Mouse (Mus musculus) embryonic facial prominence, embryonic 11.5 days (tissue): ENCODE measurements at regions not wholly inside any gene's neighbourhood (a gene's known extent, or its start where the extent isn't known, plus 50 kb on each side); places are given as distances from the start of the nearest gene placed in this dataset.

Experiments
- ATAC-seq: fragments of 200-750 bp; cut with Nextera tagmentation; replicated peaks from 2 replicates; pipeline ENCODE4 v1.8.0; 2017; ENCODE audit warnings: low read depth; ENCODE audit not compliant: insufficient number of reproducible peaks, low FRiP score, low TSS enrichment
- DNase-seq: peaks from one replicate; pipeline ENCODE4 v3.0.0-alpha.2; 2015; ENCODE audit warnings: low spot score
- H3K27ac ChIP-seq: fragments of 300-500 bp; sonication (generic); replicated peaks from 2 replicates; pipeline ENCODE4 v1.5.1; 2014; ENCODE audit warnings: mild to moderate bottlenecking, low read depth, low read length, control low read depth
- H3K27me3 ChIP-seq: fragments of 300-500 bp; sonication (generic); 2 replicates; pipeline ENCODE4 v1.6.1; 2014; ENCODE audit warnings: mild to moderate bottlenecking, low read length, moderate library complexity, mixed read lengths; ENCODE audit not compliant: control insufficient read depth, insufficient read depth
- H3K36me3 ChIP-seq: fragments of 300-500 bp; sonication (generic); replicated peaks from 2 replicates; pipeline ENCODE4 v1.6.1; 2014; ENCODE audit warnings: low read depth, mild to moderate bottlenecking, low read length, moderate library complexity, mixed read lengths; ENCODE audit not compliant: control insufficient read depth, insufficient read depth
- H3K4me1 ChIP-seq: fragments of 300-500 bp; sonication (generic); 2 replicates; pipeline ENCODE4 v1.6.1; 2014; ENCODE audit warnings: low read length, mixed read lengths; ENCODE audit not compliant: control insufficient read depth, insufficient read depth
- H3K4me2 ChIP-seq: fragments of 300-500 bp; sonication (generic); 2 replicates; pipeline ENCODE4 v1.6.1; 2014; ENCODE audit warnings: low read depth, mild to moderate bottlenecking, control low read depth, low read length, moderate library complexity
- H3K4me3 ChIP-seq: fragments of 300-500 bp; sonication (generic); 2 replicates; pipeline ENCODE4 v1.5.1; 2014; ENCODE audit warnings: low read depth, low read length, control low read depth
- H3K9ac ChIP-seq: fragments of 300-500 bp; sonication (generic); replicated peaks from 2 replicates; pipeline ENCODE4 v1.6.1; 2014; ENCODE audit warnings: mild to moderate bottlenecking, control low read depth, low read length
- H3K9me3 ChIP-seq: fragments of 300-500 bp; sonication (generic); replicated peaks from 2 replicates; pipeline ENCODE4 v1.6.1; 2016; ENCODE audit warnings: mild to moderate bottlenecking, low read length, inconsistent platforms, mixed read lengths; ENCODE audit not compliant: control insufficient read depth
- WGBS: fragments of 180-500 bp; shearing (Covaris S2); extraction: QIAGEN DNeasy Blood & Tissue Kit; methylation state at CpG from one replicate; pipeline ENCODE4 v1.1.7; 2014; 5-methylcytosine and 5-hydroxymethylcytosine counted together

DNA sequence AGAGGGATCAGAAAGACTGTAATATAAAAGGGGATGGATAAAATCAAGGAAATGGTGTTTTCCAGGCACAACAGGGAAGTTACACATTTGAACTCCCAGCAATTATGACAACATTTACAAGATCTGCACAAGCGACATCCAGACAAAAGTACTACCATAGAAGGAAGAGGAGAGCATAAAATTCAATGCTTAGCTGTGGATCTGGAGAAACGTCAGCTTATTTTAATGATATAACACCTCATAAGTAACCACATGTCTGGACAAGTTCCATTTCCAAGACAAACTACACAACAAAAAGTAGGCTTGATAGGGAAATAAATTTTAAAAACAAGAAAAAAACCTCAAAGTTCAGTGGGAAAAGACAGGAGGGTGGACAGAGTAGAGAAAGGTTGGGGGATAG lies 115.9 kb upstream of the Col5a2 start:
- no peak overlapping the region for H3K4me2 ChIP-seq
- H3K36me3 ChIP-seq: no peaks in the 10 kb centered on the region
- no peak overlapping the region for H3K27ac ChIP-seq
- H3K9ac ChIP-seq: no peak overlapping the region
- no peak overlapping the region for H3K4me3 ChIP-seq
- 86% methylated on average over 2 of the region's 2 CpGs for WGBS
- no peaks in the 10 kb centered on the region for H3K27me3 ChIP-seq
- H3K4me1 ChIP-seq: no peaks in the 10 kb centered on the region
- no peaks in the 10 kb centered on the region for H3K9me3 ChIP-seq
- DNase-seq: no peak
- no peak for ATAC-seq

DNA sequence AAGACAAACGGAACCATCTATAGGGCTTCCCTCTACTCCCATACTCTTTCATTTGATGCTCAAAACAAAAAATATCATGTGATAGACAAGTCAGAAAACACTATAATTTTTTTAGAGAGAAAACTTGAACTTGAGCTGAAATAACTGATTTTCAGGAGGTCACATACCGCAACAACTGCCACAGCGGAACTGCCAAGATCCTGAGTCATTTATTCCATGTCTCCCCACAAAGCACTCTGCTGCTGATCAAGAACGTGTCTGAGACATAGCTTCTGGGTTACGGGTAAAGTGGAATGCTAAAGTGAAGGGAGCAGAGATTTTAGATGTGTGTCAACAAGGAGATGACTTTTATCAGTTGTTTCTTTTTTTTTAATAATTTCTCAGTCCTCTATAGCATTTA lies 122.8 kb upstream of the Col5a2 start:
- no peak overlapping the region for H3K9ac ChIP-seq
- no peaks in the 10 kb centered on the region for H3K27me3 ChIP-seq
- H3K4me3 ChIP-seq: no peak overlapping the region
- DNase-seq (no peak), ATAC-seq (no peak)
- WGBS: 84% methylated on average over 5 of the region's 5 CpGs
- H3K9me3 ChIP-seq: no peaks in the 10 kb centered on the region
- no peak overlapping the region for H3K4me2 ChIP-seq
- H3K36me3 ChIP-seq: no peaks in the 10 kb centered on the region
- no peak overlapping the region for H3K27ac ChIP-seq
- H3K4me1 ChIP-seq: no peaks in the 10 kb centered on the region

DNA sequence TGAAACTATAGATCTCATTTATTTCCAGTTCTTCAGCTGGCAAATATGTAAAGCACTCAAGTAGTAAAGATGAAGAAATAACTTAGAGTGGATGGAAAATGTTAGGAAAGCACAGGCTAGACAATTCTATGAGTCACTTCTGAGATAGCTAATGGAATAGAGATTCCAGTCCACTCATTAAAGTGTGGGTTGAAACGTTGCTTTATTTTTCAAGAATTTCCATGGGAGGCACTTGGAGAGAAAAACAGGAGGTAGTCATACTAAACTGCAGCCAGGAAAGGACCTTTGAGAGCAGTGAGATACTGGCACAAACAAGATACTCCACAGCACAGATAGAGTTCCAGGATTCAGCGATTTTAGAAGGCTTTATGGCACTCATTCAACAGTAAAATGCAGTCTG lies 123.7 kb upstream of the Col5a2 start:
- no peak for DNase-seq
- H3K9me3 ChIP-seq: no peaks in the 10 kb centered on the region
- no peaks in the 10 kb centered on the region for H3K27me3 ChIP-seq
- H3K4me2 ChIP-seq: no peak overlapping the region
- H3K4me1 ChIP-seq: no peaks in the 10 kb centered on the region
- H3K36me3 ChIP-seq: no peaks in the 10 kb centered on the region
- H3K9ac ChIP-seq: no peak overlapping the region
- no peak for ATAC-seq
- no peak overlapping the region for H3K27ac ChIP-seq
- no peak overlapping the region for H3K4me3 ChIP-seq
- 74% methylated on average over 2 of the region's 2 CpGs for WGBS

DNA sequence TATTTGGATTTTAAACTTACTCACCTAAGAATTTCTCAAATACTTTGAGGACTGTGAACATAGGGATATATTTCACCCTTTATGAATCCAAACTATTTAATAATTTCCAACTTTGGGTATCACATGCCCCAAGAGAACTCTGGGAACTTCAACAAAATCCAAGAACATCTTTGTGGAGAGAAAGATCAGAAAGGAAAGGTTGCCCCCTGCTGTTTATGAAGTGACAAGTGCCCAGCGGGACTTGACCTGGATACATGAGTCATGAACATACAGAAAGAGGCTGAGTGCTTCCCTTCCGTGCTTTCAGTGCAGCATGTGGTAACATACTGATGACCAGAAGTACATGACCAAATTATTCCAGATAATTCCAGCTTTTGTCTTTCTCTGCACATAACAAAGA lies 124.8 kb upstream of the Col5a2 start:
- Histone ChIP-seq H3K27me3 (no peaks in the 10 kb centered on the region), H3K4me3 (no peak overlapping the region), H3K4me1 (no peaks in the 10 kb centered on the region), H3K27ac (no peak overlapping the region), H3K4me2 (no peak overlapping the region), H3K9ac (no peak overlapping the region), H3K36me3 (no peaks in the 10 kb centered on the region), H3K9me3 (no peaks in the 10 kb centered on the region)
- 20% methylated on average over 2 of the region's 2 CpGs for WGBS
- DNase-seq (peak; percentile 82), ATAC-seq (no peak; the same call in 1 of the 2 replicates)

DNA sequence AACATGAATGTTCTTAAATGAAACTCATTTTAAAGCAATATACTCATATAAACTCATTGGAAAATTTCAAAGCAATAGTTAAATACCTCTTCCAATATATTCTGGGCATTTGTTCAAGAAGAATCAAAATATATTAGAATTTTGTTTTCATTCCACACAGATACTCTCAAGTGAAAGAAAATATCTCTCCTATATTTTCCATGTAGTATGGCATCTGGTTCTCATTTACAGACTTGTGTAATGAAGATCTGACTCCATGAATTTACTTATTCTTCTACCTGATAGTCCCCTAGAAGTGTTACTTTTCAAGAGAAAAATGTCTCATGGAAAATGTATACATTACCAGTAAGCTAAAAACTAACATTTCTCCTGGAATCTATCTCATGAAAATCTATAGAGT lies 144.2 kb upstream of the Col5a2 start:
- Histone ChIP-seq H3K4me3 (no peak overlapping the region), H3K4me1 (no peaks in the 10 kb centered on the region), H3K36me3 (no peaks in the 10 kb centered on the region), H3K27ac (no peak overlapping the region), H3K4me2 (no peak overlapping the region), H3K9ac (no peak overlapping the region), H3K27me3 (no peaks in the 10 kb centered on the region), H3K9me3 (no peaks in the 10 kb centered on the region)
- DNase-seq: peak; percentile 4
- ATAC-seq: no peak

DNA sequence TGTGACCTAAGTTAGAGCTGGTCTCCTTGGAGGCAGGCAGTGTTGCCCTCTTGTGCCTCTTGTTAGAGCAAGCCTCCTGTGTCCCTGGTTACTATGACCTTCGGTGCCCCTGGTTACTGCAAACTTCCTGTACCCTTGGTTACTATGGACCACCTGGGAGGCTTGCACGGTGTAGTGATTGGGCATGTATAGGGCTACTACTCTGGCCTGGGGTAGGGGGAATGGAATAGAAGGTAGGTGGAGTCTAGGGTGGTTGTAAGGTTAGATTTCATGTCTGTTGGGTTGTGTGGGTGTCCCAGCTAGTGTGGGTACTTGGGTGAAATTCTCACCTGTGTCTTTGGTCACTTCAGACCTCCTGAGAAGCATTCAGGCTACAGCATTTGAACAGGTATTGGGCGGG lies 141.7 kb upstream of the Wdr75 start:
- no peaks in the 10 kb centered on the region for H3K4me1 ChIP-seq
- no peak for ATAC-seq
- no peaks in the 10 kb centered on the region for H3K9me3 ChIP-seq
- 90% methylated on average over 3 of the region's 3 CpGs for WGBS
- H3K27ac ChIP-seq: no peak overlapping the region
- H3K27me3 ChIP-seq: no peaks in the 10 kb centered on the region
- H3K36me3 ChIP-seq: no peaks in the 10 kb centered on the region
- no peak for DNase-seq
- no peak overlapping the region for H3K4me3 ChIP-seq
- H3K9ac ChIP-seq: no peak overlapping the region
- H3K4me2 ChIP-seq: no peak overlapping the region

DNA sequence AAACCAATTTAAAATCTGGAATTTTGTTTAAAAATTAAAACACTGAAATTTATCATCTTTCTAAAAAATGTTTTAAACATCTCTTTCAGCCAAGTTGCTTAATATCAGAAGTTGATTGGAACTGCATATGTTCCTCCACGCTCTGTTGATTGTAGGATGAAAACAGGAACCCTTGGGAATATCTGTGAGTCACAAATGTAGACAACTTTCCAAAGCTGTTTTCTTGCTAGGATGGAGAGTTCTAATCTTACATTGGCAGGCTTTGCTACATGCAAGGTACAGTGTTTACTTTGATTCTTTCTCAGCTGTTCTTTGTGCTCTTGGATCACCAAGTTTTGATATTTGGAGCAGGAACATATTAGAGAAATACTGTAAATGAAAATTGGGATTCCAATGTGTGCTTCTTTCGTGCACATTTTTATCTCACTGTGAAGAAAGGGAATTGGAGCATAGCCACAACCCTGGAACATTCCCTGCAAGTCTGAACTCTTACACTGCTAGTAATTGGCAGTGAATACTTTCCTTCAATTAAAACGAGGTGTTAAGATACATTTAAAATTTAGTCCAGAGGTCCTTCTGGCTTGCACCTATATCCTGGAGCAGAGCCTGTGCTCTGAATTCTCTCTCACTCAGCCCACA lies 131.0 kb upstream of the Wdr75 start:
- Histone ChIP-seq H3K36me3 (no peaks in the 10 kb centered on the region), H3K4me3 (no peak overlapping the region), H3K4me1 (no peaks in the 10 kb centered on the region), H3K9ac (no peak overlapping the region), H3K9me3 (no peaks in the 10 kb centered on the region), H3K27ac (no peak overlapping the region), H3K27me3 (no peaks in the 10 kb centered on the region), H3K4me2 (no peak overlapping the region)
- 82% methylated on average over 3 of the region's 3 CpGs for WGBS
- no peak for DNase-seq
- ATAC-seq: no peak

DNA sequence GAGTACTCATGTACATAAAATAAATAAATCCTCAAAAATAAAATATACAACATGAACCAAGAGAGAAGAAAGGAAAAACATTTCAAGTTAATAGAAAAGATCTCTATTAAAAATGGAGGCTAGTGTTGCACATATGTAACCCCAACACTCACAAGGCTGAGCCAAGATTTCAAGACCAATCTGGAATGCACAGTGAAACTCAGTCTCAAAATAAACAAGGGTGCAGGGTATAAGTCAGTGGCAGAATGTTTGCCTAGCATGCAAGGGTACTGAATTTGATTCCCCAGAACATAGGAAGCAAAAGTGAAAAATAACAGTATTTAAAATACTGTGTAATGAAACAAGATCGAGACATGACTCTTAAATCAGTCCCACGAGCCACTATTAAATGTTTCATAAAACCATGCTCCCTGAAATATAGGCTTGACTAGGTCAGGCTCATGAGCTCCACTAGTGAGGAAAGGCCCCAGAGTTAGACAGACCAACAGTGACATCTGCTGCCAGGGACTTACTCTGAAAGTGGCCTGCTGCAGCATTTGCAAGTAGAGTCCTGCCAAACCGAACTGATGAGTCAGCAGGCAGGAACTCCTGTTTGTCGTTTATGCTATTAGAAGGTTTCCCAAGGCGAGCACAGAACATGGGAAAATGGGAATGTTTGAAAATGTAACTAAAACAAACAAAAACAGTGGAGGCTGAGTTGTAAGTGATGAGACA lies 122.4 kb upstream of the Wdr75 start:
- H3K36me3 ChIP-seq: no peaks in the 10 kb centered on the region
- WGBS: 30% methylated on average over 5 of the region's 5 CpGs
- no peak overlapping the region for H3K4me3 ChIP-seq
- ATAC-seq (0 out of 2 replicates have a peak, but pooled peaks have one; percentile 57), DNase-seq (peak; percentile 81)
- no peak overlapping the region for H3K27ac ChIP-seq
- no peaks in the 10 kb centered on the region for H3K27me3 ChIP-seq
- H3K9me3 ChIP-seq: no peaks in the 10 kb centered on the region
- H3K4me2 ChIP-seq: no peak overlapping the region
- H3K9ac ChIP-seq: no peak overlapping the region
- H3K4me1 ChIP-seq: no peaks in the 10 kb centered on the region
